Mouse (Mus musculus): ENCODE data around the gene Gja6.

DNA sequence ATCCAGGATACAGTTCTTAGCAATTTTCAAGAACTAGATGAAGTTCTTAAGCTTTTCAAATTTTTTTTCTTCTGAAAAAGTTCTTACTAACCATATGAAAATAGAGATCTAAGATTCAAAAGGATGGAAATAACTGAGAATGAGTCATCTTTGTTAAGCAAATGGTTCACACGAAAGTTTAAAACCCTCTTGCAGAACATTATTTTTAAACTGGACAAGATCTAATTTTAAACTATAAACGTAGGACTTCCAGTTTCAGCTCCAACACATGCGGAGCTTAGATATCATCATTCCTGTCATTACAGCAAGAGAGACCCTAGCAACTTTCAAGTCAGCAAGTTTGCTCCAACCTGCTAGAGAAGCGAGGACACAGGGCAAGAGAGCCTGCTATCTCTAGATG, 375 bp downstream of the Gja6 start:
- TF ChIP-seq GATA1 (IDR thresholded peaks at IDR 0.05; ENCODE audit: borderline replicate concordance, low read length) (no peak), FLI1 (IDR thresholded peaks at IDR 0.05; ENCODE audit: low read length) (no peak)

All from megakaryocyte, embryonic 14.5 days (primary cell).